Mouse (Mus musculus) stomach, postnatal 0 days (tissue): ENCODE measurements around the gene Scyl2.

Source experiments
- CTCF ChIP-seq: IDR thresholded peaks from 2 replicates; pipeline ENCODE4 v1.5.1; 2016; ENCODE audit warnings: antibody characterized with exemption, low read depth, mild to moderate bottlenecking, moderate library complexity
- EP300 ChIP-seq: optimal IDR thresholded peaks from 2 replicates; pipeline ENCODE3; 2016; ENCODE audit warnings: antibody characterized with exemption

- TF ChIP-seq CTCF (no peak), EP300 (no peak)
Measured at GRCm38 (mm10) chr10:89676609-89677008, 9.5 kb downstream of the Scyl2 start.
